Mouse (Mus musculus) B cell, adult (primary cell): ENCODE results near the gene H2al1f. TPM values are rescaled to one million over a fixed set of nuclear protein-coding genes. Genes with fewer than 3 reads are reported as not detected.

Experiments used
- total RNA-seq: library from RNA; stranded (reverse); gene quantifications from 4 replicates; pipeline ENCODE4 v1.2.4, GENCODE M21; 2023; ENCODE audit not compliant: inconsistent age

Gene H2al1f
- total RNA-seq: not detected in 4 replicates

GRCm38 (mm10) chrX:11314858-11315257 lies at the start of gene H2al1f:
TSS of gene H2al1f (plus strand) at chrX:11315158.

DNA sequence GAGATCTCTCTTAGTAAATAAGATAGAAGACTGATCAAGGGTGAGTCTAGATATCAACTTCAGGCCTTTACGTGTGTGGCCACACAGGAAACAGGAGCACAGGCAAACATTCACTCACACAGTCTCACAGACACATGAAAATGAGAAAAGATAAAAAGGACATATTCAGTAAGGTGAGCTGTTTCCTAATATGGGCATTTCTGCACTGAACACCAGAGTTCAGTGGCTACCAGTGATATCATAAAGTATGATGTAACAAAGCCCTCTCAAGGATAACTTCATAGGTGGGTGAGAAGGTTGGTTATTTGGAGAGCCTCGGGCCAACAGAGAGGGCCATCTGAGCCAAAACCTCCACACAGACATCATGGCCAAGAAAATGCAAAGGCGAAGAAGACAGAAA lies 16.0 kb upstream of the H2al1f start, which contains the start of gene H2al1a:
Gene H2al1a, plus strand, starts transcription at position 301 of the 400 bp plus-strand sequence.

DNA sequence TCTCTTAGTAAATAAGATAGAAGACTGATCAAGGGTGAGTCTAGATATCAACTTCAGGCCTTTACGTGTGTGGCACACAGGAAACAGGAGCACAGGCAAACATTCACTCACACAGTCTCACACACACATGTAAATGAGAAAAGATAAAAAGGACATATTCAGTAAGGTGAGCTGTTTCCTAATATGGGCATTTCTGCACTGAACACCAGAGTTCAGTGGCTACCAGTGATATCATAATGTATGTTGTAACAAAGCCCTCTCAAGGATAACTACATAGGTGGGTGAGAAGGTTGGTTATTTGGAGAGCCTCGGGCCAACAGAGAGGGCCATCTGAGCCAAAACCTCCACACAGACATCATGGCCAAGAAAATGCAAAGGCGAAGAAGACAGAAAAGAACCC lies 12.8 kb upstream of the H2al1f start, which contains the start of gene H2al1b:
Gene H2al1b, plus strand, starts transcription at position 301 of the 400 bp plus-strand sequence.

GRCm38 (mm10) chrX:11305355-11305754 lies 9.6 kb upstream of the H2al1f start, which contains the start of gene H2al1c:
TSS of gene H2al1c (plus strand) at chrX:11305655.

DNA sequence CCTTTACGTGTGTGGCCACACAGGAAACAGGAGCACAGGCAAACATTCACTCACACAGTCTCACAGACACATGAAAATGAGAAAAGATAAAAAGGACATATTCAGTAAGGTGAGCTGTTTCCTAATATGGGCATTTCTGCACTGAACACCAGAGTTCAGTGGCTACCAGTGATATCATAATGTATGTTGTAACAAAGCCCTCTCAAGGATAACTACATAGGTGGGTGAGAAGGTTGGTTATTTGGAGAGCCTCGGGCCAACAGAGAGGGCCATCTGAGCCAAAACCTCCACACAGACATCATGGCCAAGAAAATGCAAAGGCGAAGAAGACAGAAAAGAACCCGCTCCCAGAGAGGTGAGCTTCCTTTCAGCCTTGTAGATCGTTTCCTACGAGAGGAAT lies 6.4 kb upstream of the H2al1f start, which contains the start of gene H2al1d:
Gene H2al1d, plus strand, starts transcription at position 301 of the 400 bp plus-strand sequence.

GRCm38 (mm10) chrX:11311634-11312033 lies 3.3 kb upstream of the H2al1f start, which contains the start of gene H2al1e:
TSS of gene H2al1e (plus strand) at chrX:11311934.

DNA sequence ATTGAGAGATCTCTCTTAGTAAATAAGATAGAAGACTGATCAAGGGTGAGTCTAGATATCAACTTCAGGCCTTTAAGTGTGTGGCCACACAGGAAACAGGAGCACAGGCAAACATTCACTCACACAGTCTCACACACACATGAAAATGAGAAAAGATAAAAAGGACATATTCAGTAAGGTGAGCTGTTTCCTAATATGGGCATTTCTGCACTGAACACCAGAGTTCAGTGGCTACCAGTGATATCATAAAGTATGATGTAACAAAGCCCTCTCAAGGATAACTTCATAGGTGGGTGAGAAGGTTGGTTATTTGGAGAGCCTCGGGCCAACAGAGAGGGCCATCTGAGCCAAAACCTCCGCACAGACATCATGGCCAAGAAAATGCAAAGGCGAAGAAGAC lies 3.0 kb downstream of the H2al1f start, which contains the start of gene H2al1g:
Gene H2al1g, plus strand, starts transcription at position 301 of the 400 bp plus-strand sequence.

DNA sequence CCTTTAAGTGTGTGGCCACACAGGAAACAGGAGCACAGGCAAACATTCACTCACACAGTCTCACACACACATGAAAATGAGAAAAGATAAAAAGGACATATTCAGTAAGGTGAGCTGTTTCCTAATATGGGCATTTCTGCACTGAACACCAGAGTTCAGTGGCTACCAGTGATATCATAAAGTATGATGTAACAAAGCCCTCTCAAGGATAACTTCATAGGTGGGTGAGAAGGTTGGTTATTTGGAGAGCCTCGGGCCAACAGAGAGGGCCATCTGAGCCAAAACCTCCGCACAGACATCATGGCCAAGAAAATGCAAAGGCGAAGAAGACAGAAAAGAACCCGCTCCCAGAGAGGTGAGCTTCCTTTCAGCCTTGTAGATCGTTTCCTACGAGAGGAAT lies 6.2 kb downstream of the H2al1f start, which contains the start of gene H2al1h:
Gene H2al1h, plus strand, starts transcription at position 301 of the 400 bp plus-strand sequence.

GRCm38 (mm10) chrX:11324359-11324758 lies 9.4 kb downstream of the H2al1f start, which contains the start of gene H2al1i:
TSS of gene H2al1i (plus strand) at chrX:11324659.

DNA sequence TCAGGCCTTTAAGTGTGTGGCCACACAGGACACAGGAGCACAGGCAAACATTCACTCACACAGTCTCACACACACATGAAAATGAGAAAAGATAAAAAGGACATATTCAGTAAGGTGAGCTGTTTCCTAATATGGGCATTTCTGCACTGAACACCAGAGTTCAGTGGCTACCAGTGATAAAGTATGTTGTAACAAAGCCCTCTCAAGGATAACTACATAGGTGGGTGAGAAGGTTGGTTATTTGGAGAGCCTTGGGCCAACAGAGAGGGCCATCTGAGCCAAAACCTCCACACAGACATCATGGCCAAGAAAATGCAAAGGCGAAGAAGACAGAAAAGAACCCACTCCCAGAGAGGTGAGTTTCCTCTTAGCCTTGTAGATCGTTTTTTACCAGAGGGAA lies 12.6 kb downstream of the H2al1f start, which contains the start of gene H2al1j:
Gene H2al1j, plus strand, starts transcription at position 301 of the 400 bp plus-strand sequence.

Other genes starting within 250 kb of the H2al1f start
- gene H2al1a, start 15.9 kb upstream of the H2al1f start, total RNA-seq: not detected in 4 replicates
- not detected in 4 replicates for gene H2al1b, start 12.7 kb upstream of the H2al1f start, total RNA-seq
- not detected in 4 replicates for gene H2al1c, start 9.5 kb upstream of the H2al1f start, total RNA-seq
- gene H2al1d, start 6.3 kb upstream of the H2al1f start, total RNA-seq: not detected in 4 replicates
- not detected in 4 replicates for gene H2al1e, start 3.2 kb upstream of the H2al1f start, total RNA-seq
- not detected in 4 replicates for gene H2al1g, start 3.1 kb downstream of the H2al1f start, total RNA-seq
- gene H2al1h, start 6.3 kb downstream of the H2al1f start, total RNA-seq: not detected in 4 replicates
- not detected in 4 replicates for gene H2al1i, start 9.5 kb downstream of the H2al1f start, total RNA-seq
- not detected in 4 replicates for gene H2al1j, start 12.7 kb downstream of the H2al1f start, total RNA-seq